Mouse (Mus musculus) C2C12 (cell line): Measurements from ENCODE around the gene Metap1d.

Experiments used
- CEBPB ChIP-seq: IDR thresholded peaks from one replicate; pipeline ENCODE4 v1.6.1; 2011; ENCODE audit warnings: low read depth, mild to moderate bottlenecking, control low read depth, moderate library complexity
- CTCF ChIP-seq: IDR thresholded peaks from one replicate; pipeline ENCODE4 v1.5.1; 2011; ENCODE audit not compliant: control insufficient read depth, insufficient read depth, insufficient read length
- FOSL1 ChIP-seq: IDR thresholded peaks from one replicate; pipeline ENCODE4 v1.8.0; 2011; ENCODE audit warnings: mild to moderate bottlenecking, low read length; ENCODE audit not compliant: poor library complexity, insufficient read depth, severe bottlenecking
- MAX ChIP-seq: IDR thresholded peaks from one replicate; pipeline ENCODE4 v1.6.1; 2011; ENCODE audit warnings: mild to moderate bottlenecking, control low read depth
- MYOD1 ChIP-seq: IDR thresholded peaks from one replicate; pipeline ENCODE4 v1.6.1; 2011; ENCODE audit warnings: low read depth; ENCODE audit not compliant: control insufficient read depth, insufficient read length
- MYOG ChIP-seq: IDR thresholded peaks from one replicate; pipeline ENCODE4 v1.6.1; 2011; ENCODE audit not compliant: control insufficient read depth, insufficient read length; ENCODE audit errors: extremely low read depth
- USF1 ChIP-seq: IDR thresholded peaks from one replicate; pipeline ENCODE4 v1.6.1; 2011; ENCODE audit warnings: low read depth, mild to moderate bottlenecking, control low read depth, moderate library complexity

DNA sequence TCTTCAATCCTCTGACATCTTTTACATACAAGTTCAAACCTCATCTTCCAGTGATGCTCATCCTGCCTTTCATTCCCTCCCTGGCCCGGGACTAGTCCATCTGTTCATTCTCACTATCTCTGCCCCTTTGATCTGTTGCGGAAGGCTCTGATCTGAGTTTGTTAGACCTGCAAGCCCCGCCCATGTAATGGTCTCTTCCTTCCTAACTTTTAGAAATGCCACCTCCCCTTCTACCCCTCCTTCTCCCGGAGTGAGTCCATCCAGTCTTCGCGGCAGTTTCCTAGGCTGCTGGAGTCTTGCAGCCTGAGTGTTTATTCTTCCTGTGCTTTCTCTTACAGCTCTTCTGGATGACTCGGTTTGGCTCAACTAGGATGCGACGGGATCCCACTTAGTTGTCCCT, 113.4 kb downstream of the Metap1d start:
- TF ChIP-seq CTCF (no peak), MYOG (no peak), MYOD1 (no peak), FOSL1 (no peak), MAX (no peak), USF1 (no peak), CEBPB (no peak)
